Mouse (Mus musculus): ENCODE data around the gene Tanc1.

GRCm38 (mm10) chr2:59611216-59611810, 529 bp upstream of the Tanc1 start:
- TF ChIP-seq CTCF (conservative IDR thresholded peaks at IDR 0.05; ENCODE audit: low read length) (no peak), NANOG (IDR thresholded peaks at IDR 0.05; ENCODE audit: borderline replicate concordance, low read length) (no peak)

All from E14TG2a.4 (cell line).